Mouse (Mus musculus) liver, embryonic 16.5 days (tissue): ENCODE data around the gene Bahd1. TPM values are rescaled to one million over a fixed set of nuclear protein-coding genes. Genes with fewer than 3 reads are reported as not detected.

ENCODE experiments used
- ATAC-seq: fragments of 200-750 bp; cut with Nextera tagmentation; 2 replicates; pipeline ENCODE4 v1.8.0; 2017; ENCODE audit warnings: low read depth, mild to moderate bottlenecking, moderate number of reproducible peaks, moderate library complexity
- H3K27ac ChIP-seq: fragments of 300-500 bp; sonication (generic); 2 replicates; pipeline ENCODE4 v1.5.1; 2014; ENCODE audit warnings: mild to moderate bottlenecking, low read length
- H3K27me3 ChIP-seq: fragments of 300-500 bp; sonication (generic); 2 replicates; pipeline ENCODE4 v1.6.1; 2014; ENCODE audit warnings: low read depth, low read length, mixed read lengths; ENCODE audit not compliant: control insufficient read depth, insufficient read depth
- H3K36me3 ChIP-seq: fragments of 300-500 bp; sonication (generic); 2 replicates; pipeline ENCODE4 v1.6.1; 2014; ENCODE audit warnings: mild to moderate bottlenecking; ENCODE audit not compliant: control insufficient read depth, insufficient read depth
- H3K4me1 ChIP-seq: fragments of 300-500 bp; sonication (generic); 2 replicates; pipeline ENCODE4 v1.6.1; 2014; ENCODE audit warnings: low read depth, low read length, mixed read lengths; ENCODE audit not compliant: control insufficient read depth
- H3K4me2 ChIP-seq: fragments of 300-500 bp; sonication (generic); 2 replicates; pipeline ENCODE4 v1.6.1; 2014; ENCODE audit warnings: low read depth, low read length, mixed read lengths
- H3K4me3 ChIP-seq: fragments of 300-500 bp; sonication (generic); 2 replicates; pipeline ENCODE4 v1.5.1; 2014; ENCODE audit warnings: low read depth, mild to moderate bottlenecking, low read length
- H3K9ac ChIP-seq: fragments of 300-500 bp; sonication (generic); 2 replicates; pipeline ENCODE4 v1.6.1; 2014; ENCODE audit warnings: low read depth, low read length
- H3K9me3 ChIP-seq: fragments of 300-500 bp; sonication (generic); replicated peaks from 2 replicates; pipeline ENCODE4 v1.6.1; 2016; ENCODE audit warnings: low read length; ENCODE audit not compliant: control insufficient read depth
- WGBS: fragments of 180-500 bp; shearing (Covaris S2); extraction: QIAGEN DNeasy Blood & Tissue Kit; methylation state at CpG from one replicate; pipeline ENCODE4 v1.1.7; 2014; ENCODE audit not compliant: insufficient replicate concordance; 5-methylcytosine and 5-hydroxymethylcytosine counted together
- polyA plus RNA-seq: library from polyadenylated mRNA; unstranded; fragments of >200 nt; fragmentation: Nextera tagmentation; extraction: Ambion mirVana; gene quantifications from 2 replicates; pipeline ENCODE4 v1.2.1, GENCODE M21; 2015

The Bahd1 gene
- polyA plus RNA-seq, 1 experiment from 2014 or later = 3.0 TPM

GRCm38 (mm10) chr2:118913551-118914276 lies 13.5 kb downstream of the Bahd1 start:
- Histone ChIP-seq H3K4me2 (peak overlapping the region; percentile 38), H3K27ac (no peak overlapping the region), H3K9me3 (no peaks in the 10 kb centered on the region), H3K9ac (no peak overlapping the region), H3K36me3 (peaks cover 4% of the 10 kb centered on the region; the same call in 1 of the 2 replicates), H3K4me1 (peaks cover 13% of the 10 kb centered on the region), H3K27me3 (no peaks in the 10 kb centered on the region), H3K4me3 (no peak overlapping the region)
- peak; percentile 58 for ATAC-seq
- WGBS = 60% methylated on average over 11 of the region's 11 CpGs

- Histone ChIP-seq H3K36me3 (peaks cover 4% of the 10 kb centered on the region; the same call in 1 of the 2 replicates), H3K9me3 (no peaks in the 10 kb centered on the region), H3K4me2 (no peak overlapping the region), H3K9ac (no peak overlapping the region), H3K4me3 (no peak overlapping the region), H3K27me3 (no peaks in the 10 kb centered on the region), H3K27ac (no peak overlapping the region), H3K4me1 (peaks cover 13% of the 10 kb centered on the region)
- 74% methylated on average over 8 of the region's 8 CpGs for WGBS
- ATAC-seq = no peak
These were observed 14.5 kb downstream of the Bahd1 start for GRCm38 (mm10) chr2:118914685-118915084.

GRCm38 (mm10) chr2:118916436-118916835 lies 16.3 kb downstream of the Bahd1 start:
- Histone ChIP-seq H3K4me1 (peaks cover 10% of the 10 kb centered on the region), H3K9me3 (no peaks in the 10 kb centered on the region), H3K9ac (no peak overlapping the region), H3K27me3 (no peaks in the 10 kb centered on the region), H3K4me3 (no peak overlapping the region), H3K36me3 (peaks cover 4% of the 10 kb centered on the region), H3K4me2 (no peak overlapping the region), H3K27ac (no peak overlapping the region)
- ATAC-seq = no peak
- 88% methylated on average over 17 of the region's 17 CpGs for WGBS

DNA sequence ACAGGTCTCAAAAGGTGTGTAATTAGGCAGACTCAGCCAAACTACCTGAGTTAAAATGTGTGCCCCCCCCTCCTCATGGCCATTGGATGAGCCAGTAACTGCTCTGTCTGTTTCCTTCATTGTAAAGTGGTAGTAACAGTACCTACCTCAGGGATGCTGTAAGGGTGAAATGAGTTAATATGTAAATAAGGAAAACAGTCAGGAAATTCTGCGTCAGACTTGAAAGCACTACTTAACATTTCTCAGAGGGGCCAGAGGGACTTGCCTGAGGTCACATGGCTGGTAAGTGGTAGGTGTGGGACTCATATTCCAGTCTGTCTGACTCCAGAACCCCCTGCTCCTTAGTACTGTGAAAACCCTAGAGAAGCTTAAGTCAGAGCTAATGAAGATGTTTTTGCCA lies 18.4 kb downstream of the Bahd1 start:
- Histone ChIP-seq H3K4me2 (no peak overlapping the region), H3K4me1 (peaks cover 6% of the 10 kb centered on the region), H3K9me3 (no peaks in the 10 kb centered on the region), H3K9ac (no peak overlapping the region), H3K27ac (no peak overlapping the region), H3K27me3 (no peaks in the 10 kb centered on the region), H3K36me3 (peaks cover 12% of the 10 kb centered on the region), H3K4me3 (no peak overlapping the region)
- 78% methylated on average over 1 of the region's 1 CpGs for WGBS
- ATAC-seq = no peak

GRCm38 (mm10) chr2:118920428-118920827 lies 20.3 kb downstream of the Bahd1 start:
- Histone ChIP-seq H3K4me2 (no peak overlapping the region), H3K27me3 (no peaks in the 10 kb centered on the region), H3K4me1 (peaks cover under 1% of the 10 kb centered on the region; the same call in 1 of the 2 replicates), H3K4me3 (no peak overlapping the region), H3K36me3 (peaks cover 13% of the 10 kb centered on the region), H3K9ac (no peak overlapping the region), H3K27ac (no peak overlapping the region), H3K9me3 (no peaks in the 10 kb centered on the region)
- WGBS = 75% methylated on average over 3 of the region's 3 CpGs
- no peak for ATAC-seq

- 5% methylated on average over 6 of the region's 6 CpGs for WGBS
- Histone ChIP-seq H3K27ac (peak overlapping the region; percentile 48), H3K9ac (peak overlapping the region; percentile 81), H3K4me2 (peak overlapping the region; percentile 98), H3K4me3 (peak overlapping the region; percentile 86), H3K4me1 (peaks cover 24% of the 10 kb centered on the region), H3K27me3 (no peaks in the 10 kb centered on the region), H3K9me3 (no peaks in the 10 kb centered on the region), H3K36me3 (peaks cover 8% of the 10 kb centered on the region; the same call in 1 of the 2 replicates)
- ATAC-seq = peak; percentile 30; the same call in 1 of the 2 replicates
These were observed 25.8 kb downstream of the Bahd1 start for GRCm38 (mm10) chr2:118925952-118926351.

- H3K4me1 ChIP-seq = peaks cover 24% of the 10 kb centered on the region
- ATAC-seq = peak; percentile 95
- no peaks in the 10 kb centered on the region for H3K27me3 ChIP-seq
- peak within 1 kb of the TSS; percentile 48 for H3K27ac ChIP-seq
- no peaks in the 10 kb centered on the region for H3K9me3 ChIP-seq
- peaks cover 8% of the 10 kb centered on the region; the same call in 1 of the 2 replicates for H3K36me3 ChIP-seq
- peak within 1 kb of the TSS; percentile 81 for H3K9ac ChIP-seq
- peak within 1 kb of the TSS; percentile 86 for H3K4me3 ChIP-seq
- peak within 1 kb of the TSS; percentile 98 for H3K4me2 ChIP-seq
- under 1% methylated on average over 47 of the region's 47 CpGs for WGBS
These were observed 26.3 kb downstream of the Bahd1 start, which contains the start of gene Chst14 for GRCm38 (mm10) chr2:118926361-118926997. TSS of gene Chst14 (plus strand) at chr2:118926496.

DNA sequence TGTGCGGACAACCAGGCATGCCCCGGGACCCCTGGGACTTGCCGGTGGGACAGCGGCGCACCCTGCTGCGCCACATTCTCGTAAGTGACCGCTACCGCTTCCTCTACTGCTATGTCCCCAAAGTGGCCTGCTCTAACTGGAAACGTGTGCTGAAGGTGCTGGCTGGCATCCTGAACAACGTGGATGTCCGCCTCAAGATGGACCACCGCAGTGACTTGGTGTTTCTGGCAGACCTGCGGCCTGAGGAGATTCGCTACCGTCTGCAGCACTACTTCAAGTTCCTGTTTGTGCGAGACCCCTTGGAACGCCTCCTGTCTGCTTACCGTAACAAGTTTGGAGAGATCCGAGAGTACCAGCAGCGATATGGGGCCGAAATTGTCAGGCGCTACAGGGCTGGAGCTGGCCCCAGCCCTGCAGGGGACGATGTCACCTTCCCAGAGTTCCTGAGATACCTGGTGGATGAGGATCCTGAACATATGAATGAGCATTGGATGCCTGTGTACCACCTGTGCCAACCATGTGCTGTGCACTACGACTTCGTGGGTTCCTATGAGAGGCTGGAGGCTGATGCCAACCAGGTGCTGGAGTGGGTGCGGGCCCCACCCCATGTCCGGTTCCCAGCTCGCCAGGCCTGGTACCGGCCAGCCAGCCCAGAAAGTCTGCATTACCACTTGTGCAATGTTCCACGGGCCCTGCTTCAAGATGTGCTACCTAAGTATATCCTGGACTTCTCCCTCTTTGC lies 27.0 kb downstream of the Bahd1 start:
- H3K27ac ChIP-seq = peak overlapping the region; percentile 48; the same call in 1 of the 2 replicates
- peak overlapping the region; percentile 86 for H3K4me3 ChIP-seq
- peak overlapping the region; percentile 81 for H3K9ac ChIP-seq
- H3K9me3 ChIP-seq = no peaks in the 10 kb centered on the region
- H3K27me3 ChIP-seq = no peaks in the 10 kb centered on the region
- H3K4me2 ChIP-seq = peak overlapping the region; percentile 98
- H3K4me1 ChIP-seq = peaks cover 24% of the 10 kb centered on the region
- WGBS = 29% methylated on average over 31 of the region's 31 CpGs
- no peak for ATAC-seq
- H3K36me3 ChIP-seq = peaks cover 8% of the 10 kb centered on the region; the same call in 1 of the 2 replicates
